Mouse (Mus musculus): ENCODE data around the gene Tmem216. TPM values are rescaled to one million over a fixed set of nuclear protein-coding genes. Genes with fewer than 3 reads are reported as not detected.

Tmem216 gene
- polyA plus RNA-seq, 1 experiment from 2014 or later = 63.1 TPM

Other genes starting within 250 kb of the Tmem216 start
- 0.33 and 0.84 TPM in 2 replicates for gene Syt7, start 167.1 kb downstream of the Tmem216 start, polyA plus RNA-seq (2016; fragmentation: Nextera tagmentation; extraction: Ambion mirVana)
- gene Lrrc10b, start 98.8 kb downstream of the Tmem216 start, polyA plus RNA-seq (2016; fragmentation: Nextera tagmentation; extraction: Ambion mirVana) = 0.10 and 0.26 TPM in 2 replicates
- gene Ppp1r32, start 73.3 kb downstream of the Tmem216 start, polyA plus RNA-seq (2016; fragmentation: Nextera tagmentation; extraction: Ambion mirVana) = not detected in 2 replicates
- gene Cpsf7, start 31.0 kb downstream of the Tmem216 start, polyA plus RNA-seq (2016; fragmentation: Nextera tagmentation; extraction: Ambion mirVana) = 49.1 and 54.9 TPM in 2 replicates
- gene Sdhaf2, start 30.1 kb downstream of the Tmem216 start, polyA plus RNA-seq (2016; fragmentation: Nextera tagmentation; extraction: Ambion mirVana) = 59.3 and 60.7 TPM in 2 replicates
- 17.0 and 18.0 TPM in 2 replicates for gene Cyb561a3, start 20.9 kb upstream of the Tmem216 start, polyA plus RNA-seq (2016; fragmentation: Nextera tagmentation; extraction: Ambion mirVana)
- 38.9 and 43.3 TPM in 2 replicates for gene Tmem138, start 21.1 kb upstream of the Tmem216 start, polyA plus RNA-seq (2016; fragmentation: Nextera tagmentation; extraction: Ambion mirVana)
- gene Ddb1, start 49.1 kb upstream of the Tmem216 start, polyA plus RNA-seq (2016; fragmentation: Nextera tagmentation; extraction: Ambion mirVana) = 467 and 486 TPM in 2 replicates
- 17.4 and 18.2 TPM in 2 replicates for gene Tkfc, start 49.4 kb upstream of the Tmem216 start, polyA plus RNA-seq (2016; fragmentation: Nextera tagmentation; extraction: Ambion mirVana)
- gene Vwce, start 78.0 kb upstream of the Tmem216 start, polyA plus RNA-seq (2016; fragmentation: Nextera tagmentation; extraction: Ambion mirVana) = 2.9 and 3.5 TPM in 2 replicates
- gene Pga5, start 121.8 kb upstream of the Tmem216 start, polyA plus RNA-seq (2016; fragmentation: Nextera tagmentation; extraction: Ambion mirVana) = not detected in 2 replicates
- 27.6 and 33.4 TPM in 2 replicates for gene Vps37c, start 132.5 kb upstream of the Tmem216 start, polyA plus RNA-seq (2016; fragmentation: Nextera tagmentation; extraction: Ambion mirVana)
- gene Cd5, start 182.8 kb upstream of the Tmem216 start, polyA plus RNA-seq (2016; fragmentation: Nextera tagmentation; extraction: Ambion mirVana) = 0.10 and 0.18 TPM in 2 replicates